Mouse (Mus musculus) intestine, postnatal 0 days (tissue): Measurements from ENCODE around the gene Acadsb. TPM values are rescaled to one million over a fixed set of nuclear protein-coding genes. Genes with fewer than 3 reads are reported as not detected.
"Not testable (repeated sequence)": the region's sequence is repeated elsewhere in the genome, so short reads cannot be mapped to it uniquely, and the experiment has no call there.

Source experiments
- ATAC-seq: fragments of 200-750 bp; cut with Nextera tagmentation; 2 replicates; pipeline ENCODE4 v1.8.0; 2017; ENCODE audit warnings: mild to moderate bottlenecking, moderate TSS enrichment, moderate library complexity
- H3K27ac ChIP-seq: fragments of 300-500 bp; sonication (generic); 2 replicates; pipeline ENCODE4 v1.5.1; 2014; ENCODE audit warnings: mild to moderate bottlenecking, low read depth, low read length, moderate library complexity
- H3K27me3 ChIP-seq: fragments of 300-500 bp; sonication (generic); replicated peaks from 2 replicates; pipeline ENCODE4 v1.6.1; 2014; ENCODE audit warnings: low read length, mixed read lengths; ENCODE audit not compliant: control insufficient read depth, insufficient read depth
- H3K36me3 ChIP-seq: fragments of 300-500 bp; sonication (generic); 2 replicates; pipeline ENCODE4 v1.6.1; 2014; ENCODE audit warnings: mild to moderate bottlenecking, moderate library complexity; ENCODE audit not compliant: control insufficient read depth, insufficient read depth
- H3K4me1 ChIP-seq: fragments of 300-500 bp; sonication (generic); replicated peaks from 2 replicates; pipeline ENCODE4 v1.6.1; 2014; ENCODE audit warnings: antibody characterized with exemption, low read length, mixed read lengths; ENCODE audit not compliant: control insufficient read depth, insufficient read depth
- H3K4me2 ChIP-seq: fragments of 300-500 bp; sonication (generic); replicated peaks from 2 replicates; pipeline ENCODE4 v1.6.1; 2014; ENCODE audit warnings: low read depth, mild to moderate bottlenecking, moderate library complexity
- H3K4me3 ChIP-seq: fragments of 300-500 bp; sonication (generic); 2 replicates; pipeline ENCODE4 v1.5.1; 2014; ENCODE audit warnings: low read depth, low read length
- H3K9ac ChIP-seq: fragments of 300-500 bp; sonication (generic); 2 replicates; pipeline ENCODE4 v1.6.1; 2014; ENCODE audit warnings: mild to moderate bottlenecking, low read depth, low read length
- H3K9me3 ChIP-seq: fragments of 300-500 bp; sonication (generic); 2 replicates; pipeline ENCODE4 v1.6.1; 2016; ENCODE audit warnings: mixed run types; ENCODE audit not compliant: control insufficient read depth
- CTCF ChIP-seq: sonication (generic); IDR thresholded peaks from 2 replicates; pipeline ENCODE4 v1.5.1; 2016; ENCODE audit warnings: low read depth, mild to moderate bottlenecking, control low read depth, antibody characterized with exemption, moderate library complexity
- WGBS: fragments of 180-500 bp; shearing (Covaris S2); extraction: QIAGEN DNeasy Blood & Tissue Kit; methylation state at CpG from one replicate; pipeline ENCODE4 v1.1.7; 2014; 5-methylcytosine and 5-hydroxymethylcytosine counted together
- polyA plus RNA-seq: library from polyadenylated mRNA; unstranded; fragments of >200 nt; fragmentation: Nextera tagmentation; extraction: Ambion mirVana; gene quantifications from 2 replicates; pipeline ENCODE4 v1.2.1, GENCODE M21; 2015

Acadsb gene
- polyA plus RNA-seq, 1 experiment from 2014 or later = 23.6 TPM

- no peak; the same call in 1 of the 2 replicates for ATAC-seq
- Histone ChIP-seq H3K9ac (peak overlapping the region; percentile 76), H3K4me1 (no peaks in the 10 kb centered on the region), H3K27ac (peak overlapping the region; percentile 87; the same call in 1 of the 2 replicates), H3K9me3 (no peaks in the 10 kb centered on the region), H3K27me3 (no peaks in the 10 kb centered on the region), H3K36me3 (no peaks in the 10 kb centered on the region), H3K4me2 (peak overlapping the region; percentile 92), H3K4me3 (peak overlapping the region; percentile 67)
- no peak for TF ChIP-seq CTCF
- WGBS = 3% methylated on average over 9 of the region's 9 CpGs
Measured at GRCm38 (mm10) chr7:131371470-131371860, 38.9 kb upstream of the Acadsb start.

DNA sequence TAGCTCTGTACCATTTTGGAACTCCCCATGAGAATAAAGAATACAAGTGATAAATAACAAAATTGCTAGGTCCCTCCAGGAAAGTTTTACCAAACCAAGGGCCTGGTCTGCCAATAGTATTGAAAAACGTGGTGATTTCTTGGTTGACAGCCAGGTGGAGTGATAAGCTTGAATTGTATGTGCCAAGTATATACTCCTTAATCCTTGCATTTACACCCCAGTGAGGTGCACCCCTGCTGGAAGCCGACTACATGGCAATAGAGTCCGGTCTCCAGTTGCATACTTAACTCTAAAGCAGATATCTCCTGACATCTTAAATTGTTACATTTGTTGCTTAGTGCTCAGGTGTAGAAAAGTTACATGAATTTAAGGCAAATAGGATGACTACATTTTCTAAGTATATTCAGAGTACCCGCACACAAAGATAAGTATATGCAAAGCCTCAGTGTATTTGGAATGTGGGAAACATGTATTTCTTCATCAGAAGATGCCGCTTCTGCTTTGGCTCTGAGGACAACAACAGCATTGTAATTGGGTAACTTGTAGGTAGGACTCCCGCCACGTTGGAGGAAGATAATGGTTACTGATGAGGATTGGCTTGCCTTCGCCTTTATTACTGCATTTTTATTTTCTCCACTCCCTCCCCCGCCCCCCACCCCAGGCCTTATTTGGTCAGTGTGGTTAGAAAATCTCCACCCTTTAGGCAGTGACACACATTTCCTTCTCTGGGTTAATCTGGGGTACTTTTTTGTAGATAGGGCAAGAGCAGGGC lies 38.3 kb upstream of the Acadsb start:
- peak overlapping the region; percentile 67 for H3K4me3 ChIP-seq
- no peaks in the 10 kb centered on the region for H3K36me3 ChIP-seq
- no peak overlapping the region for H3K27ac ChIP-seq
- no peaks in the 10 kb centered on the region for H3K27me3 ChIP-seq
- 62% methylated on average over 9 of the region's 9 CpGs for WGBS
- no peak overlapping the region for H3K9ac ChIP-seq
- TF ChIP-seq CTCF = peak; percentile 43
- H3K4me1 ChIP-seq = no peaks in the 10 kb centered on the region
- peak overlapping the region; percentile 92 for H3K4me2 ChIP-seq
- no peak for ATAC-seq
- H3K9me3 ChIP-seq = no peaks in the 10 kb centered on the region

DNA sequence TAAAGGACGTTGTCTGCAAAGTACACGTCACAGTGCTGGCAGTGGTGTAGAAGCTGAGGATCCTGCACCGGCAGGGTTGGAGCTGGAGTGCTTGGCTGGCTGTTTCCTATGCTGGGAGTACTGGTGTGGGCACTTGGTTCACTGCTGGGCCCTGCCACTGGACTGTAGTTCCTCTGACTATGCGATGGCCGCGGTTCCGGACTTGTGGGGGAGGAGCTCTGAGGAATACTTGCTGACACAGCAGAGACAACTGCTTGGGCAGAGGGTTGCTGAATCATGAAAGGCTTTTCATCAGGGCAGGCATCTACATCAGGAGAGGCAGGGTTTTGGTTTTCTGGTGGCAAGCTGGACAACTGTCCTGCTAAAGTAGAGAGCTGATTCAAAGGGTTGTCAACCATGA lies 18.6 kb upstream of the Acadsb start:
- not testable (repeated sequence) for H3K4me1 ChIP-seq, H3K27me3 ChIP-seq, H3K9me3 ChIP-seq, H3K27ac ChIP-seq, H3K9ac ChIP-seq, H3K4me2 ChIP-seq, ATAC-seq, H3K4me3 ChIP-seq
- 88% methylated on average over 6 of the region's 7 CpGs for WGBS
- H3K36me3 ChIP-seq = peaks cover 25% of the 10 kb centered on the region

GRCm38 (mm10) chr7:131409321-131409987 lies 947 bp upstream of the Acadsb start:
- Histone ChIP-seq H3K27ac (peak overlapping the region; percentile 77; the same call in 1 of the 2 replicates), H3K4me2 (peak overlapping the region; percentile 91), H3K27me3 (no peaks in the 10 kb centered on the region), H3K4me3 (peak overlapping the region; percentile 92), H3K4me1 (0 out of 2 replicates have a peak, but pooled peaks cover 6% of the 10 kb centered on the region), H3K9me3 (no peaks in the 10 kb centered on the region), H3K36me3 (no peaks in the 10 kb centered on the region), H3K9ac (peak overlapping the region; percentile 96)
- 4% methylated on average over 16 of the region's 16 CpGs for WGBS
- ATAC-seq = no peak
- no peak for TF ChIP-seq CTCF

GRCm38 (mm10) chr7:131409988-131410385 lies 414 bp upstream of the Acadsb start:
- peak; percentile 21 for TF ChIP-seq CTCF
- Histone ChIP-seq H3K9me3 (no peaks in the 10 kb centered on the region), H3K9ac (peak overlapping the region; percentile 96), H3K4me1 (0 out of 2 replicates have a peak, but pooled peaks cover 6% of the 10 kb centered on the region), H3K4me3 (peak overlapping the region; percentile 92), H3K4me2 (peak overlapping the region; percentile 91), H3K36me3 (no peaks in the 10 kb centered on the region), H3K27ac (peak overlapping the region; percentile 77), H3K27me3 (no peaks in the 10 kb centered on the region)
- ATAC-seq = peak; percentile 46
- WGBS = under 1% methylated on average over 37 of the region's 38 CpGs

DNA sequence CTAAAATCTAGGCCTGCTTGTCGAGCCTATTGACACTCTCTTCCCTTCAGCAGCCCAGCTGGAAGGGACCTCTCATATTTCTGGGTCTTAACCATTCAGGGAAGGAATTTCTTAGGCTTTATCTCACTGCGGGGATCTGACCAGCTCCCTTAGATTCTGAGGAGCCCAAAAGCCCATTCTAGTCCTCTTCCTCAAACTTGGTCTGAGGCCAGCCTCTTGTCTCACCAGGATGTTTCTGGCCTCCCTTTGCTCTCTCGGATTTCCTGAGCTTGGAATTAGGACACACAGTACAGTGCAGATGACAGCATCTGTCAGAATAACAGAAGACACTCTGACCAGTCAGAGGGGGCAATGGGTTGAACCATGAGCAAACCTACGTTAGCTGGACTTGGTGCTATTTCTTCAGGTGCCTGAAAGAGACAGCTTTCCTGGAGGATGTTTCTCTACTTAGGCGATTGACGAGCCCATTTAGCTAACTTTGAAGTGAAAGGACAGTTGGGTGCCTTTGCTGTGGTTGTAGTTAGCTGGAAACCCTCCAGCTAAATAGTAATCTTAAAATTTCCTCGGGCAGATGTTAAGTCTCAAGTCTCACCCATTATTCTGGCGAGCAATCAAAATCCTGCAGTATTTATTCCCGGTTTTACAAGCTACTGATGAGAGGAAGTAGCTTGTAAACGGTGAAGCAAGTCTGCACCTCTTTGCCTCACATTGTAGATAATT lies 980 bp downstream of the Acadsb start:
- TF ChIP-seq CTCF = no peak
- ATAC-seq = no peak
- 9% methylated on average over 10 of the region's 10 CpGs for whole genome bisulfite sequencing

More for the DNA sequence above, 980 bp downstream of the Acadsb start:
- peak overlapping the region; percentile 91 for H3K4me2 ChIP-seq
- no peaks in the 10 kb centered on the region for H3K9me3 ChIP-seq
- 0 out of 2 replicates have a peak, but pooled peaks cover 6% of the 10 kb centered on the region for H3K4me1 ChIP-seq
- no peaks in the 10 kb centered on the region for H3K36me3 ChIP-seq
- no peak overlapping the region for H3K9ac ChIP-seq
- no peaks in the 10 kb centered on the region for H3K27me3 ChIP-seq
- H3K4me3 ChIP-seq = peak overlapping the region; percentile 92
- H3K27ac ChIP-seq = peak overlapping the region; percentile 30; the same call in 1 of the 2 replicates
